ENCODE assay signal across 8 mouse cellular contexts in the genomic region with DNA sequence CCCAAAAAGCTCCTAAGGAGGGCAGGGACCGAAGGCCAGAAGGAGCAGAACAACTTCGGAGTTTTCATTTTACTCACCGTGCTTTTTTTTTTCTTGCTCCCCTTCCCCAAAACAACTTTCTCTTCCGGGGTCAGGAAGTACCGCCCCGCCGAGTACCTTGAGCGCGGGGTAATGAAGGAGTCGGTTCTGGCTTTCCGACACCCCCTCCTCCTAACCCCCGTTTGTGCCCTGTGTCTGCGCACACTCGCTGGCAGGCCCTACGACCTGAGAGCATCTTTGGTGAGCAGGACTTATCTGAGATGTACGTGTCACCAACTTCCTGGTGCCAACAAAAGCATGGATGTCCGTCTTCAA. TPM values are rescaled to one million over a fixed set of nuclear protein-coding genes. Genes with fewer than 3 reads are reported as not detected.
DNase-seq lines count a peak whose midpoint lies in the region; ATAC-seq lines count a peak whose summit lies in the region.

No protein-coding gene starts in this region.

- H3K4me1 ChIP-seq in lung, embryonic 15.5 days = peaks cover 17% of the 10 kb centered on the region
- H3K4me1 ChIP-seq in forebrain, embryonic 10.5 days = peaks cover 68% of the 10 kb centered on the region
- H3K4me1 ChIP-seq in limb, embryonic 10.5 days = peaks cover 20% of the 10 kb centered on the region
- peaks cover 30% of the 10 kb centered on the region for H3K4me1 ChIP-seq in neural tube, embryonic 15.5 days

- ATAC-seq in lung, embryonic 15.5 days (ENCODE audit: borderline replicate concordance, extremely low read depth, low FRiP score, low TSS enrichment) = no peak
- peak; percentile 33; the same call in 1 of the 2 replicates for ATAC-seq in neural tube, embryonic 15.5 days (ENCODE audit: low FRiP score)

- H3K27ac ChIP-seq in lung, embryonic 15.5 days = peak overlapping the region; percentile 54; the same call in 1 of the 2 replicates
- H3K27ac ChIP-seq in forebrain, embryonic 10.5 days = peak overlapping the region; percentile 94
- H3K27ac ChIP-seq in limb, embryonic 10.5 days = peak overlapping the region; percentile 90
- peak overlapping the region; percentile 74 for H3K27ac ChIP-seq in neural tube, embryonic 15.5 days (replicated peaks)

- no peaks in the 10 kb centered on the region for H3K36me3 ChIP-seq in lung, embryonic 15.5 days
- peaks cover 6% of the 10 kb centered on the region; the same call in 1 of the 2 replicates for H3K36me3 ChIP-seq in forebrain, embryonic 10.5 days (replicated peaks)
- no peaks in the 10 kb centered on the region for H3K36me3 ChIP-seq in limb, embryonic 10.5 days
- no peaks in the 10 kb centered on the region for H3K36me3 ChIP-seq in neural tube, embryonic 15.5 days

- H3K4me3 ChIP-seq in lung, embryonic 15.5 days = peak overlapping the region; percentile 64
- peak overlapping the region; percentile 86 for H3K4me3 ChIP-seq in forebrain, embryonic 10.5 days
- H3K4me3 ChIP-seq in limb, embryonic 10.5 days = peak overlapping the region; percentile 88
- peak overlapping the region; percentile 76 for H3K4me3 ChIP-seq in neural tube, embryonic 15.5 days (replicated peaks)

- no peaks in the 10 kb centered on the region for H3K9me3 ChIP-seq in lung, embryonic 15.5 days
- no peaks in the 10 kb centered on the region for H3K9me3 ChIP-seq in forebrain, embryonic 10.5 days
- H3K9me3 ChIP-seq in limb, embryonic 10.5 days (replicated peaks) = no peaks in the 10 kb centered on the region
- no peaks in the 10 kb centered on the region for H3K9me3 ChIP-seq in neural tube, embryonic 15.5 days (replicated peaks)

- peak overlapping the region; percentile 85 for H3K4me2 ChIP-seq in lung, embryonic 15.5 days
- H3K4me2 ChIP-seq in neural tube, embryonic 15.5 days = peak overlapping the region; percentile 100

- no peak for DNase-seq in lung, postnatal 25 days (ENCODE audit: low spot score)
- DNase-seq in forebrain, embryonic 10.5 days (ENCODE audit: extremely low spot score, low spot score) = no peak
- no peak for DNase-seq in limb, embryonic 10.5 days (ENCODE audit: low spot score)
- no peak for DNase-seq in retina, embryonic 14.5 days (ENCODE audit: low spot score)
- no peak for DNase-seq in thymus, postnatal 0 days (ENCODE audit: low spot score)
- no peak for DNase-seq in gastrocnemius, postnatal 25 days

- H3K9ac ChIP-seq in lung, embryonic 15.5 days = peak overlapping the region; percentile 54
- H3K9ac ChIP-seq in neural tube, embryonic 15.5 days (replicated peaks) = peak overlapping the region; percentile 72

- WGBS in lung, embryonic 15.5 days = 1% methylated on average over 17 of the region's 17 CpGs
- under 1% methylated on average over 17 of the region's 17 CpGs for WGBS in forebrain, embryonic 10.5 days
- whole genome bisulfite sequencing in limb, embryonic 10.5 days = 0% methylated on average over 17 of the region's 17 CpGs
- 1% methylated on average over 17 of the region's 17 CpGs for WGBS in neural tube, embryonic 15.5 days

- H3K27me3 ChIP-seq in lung, embryonic 15.5 days = peaks cover 6% of the 10 kb centered on the region; the same call in 1 of the 2 replicates
- 0 out of 2 replicates have a peak, but pooled peaks cover 3% of the 10 kb centered on the region for H3K27me3 ChIP-seq in forebrain, embryonic 10.5 days (ENCODE audit: poor library complexity, severe bottlenecking)
- no peaks in the 10 kb centered on the region for H3K27me3 ChIP-seq in limb, embryonic 10.5 days (ENCODE audit: low read depth, poor library complexity, severe bottlenecking)
- H3K27me3 ChIP-seq in neural tube, embryonic 15.5 days (replicated peaks) = no peaks in the 10 kb centered on the region; the same call in 1 of the 2 replicates

RNA-seq across cellular contexts. Expression of a gene that starts 0.4 kb away (rescaled TPM):
- 9.3 and 11.4 TPM in 2 replicates for polyA plus RNA-seq in lung, embryonic 15.5 days (2015; fragmentation: Nextera tagmentation; extraction: Ambion mirVana)
- polyA plus RNA-seq in forebrain, embryonic 10.5 days (2016; fragmentation: Nextera tagmentation; extraction: Ambion mirVana) = 14.4 and 15.9 TPM in 2 replicates
- polyA plus RNA-seq in limb, embryonic 10.5 days (2016; fragmentation: Nextera tagmentation; extraction: Ambion mirVana) = 4.9 and 5.4 TPM in 2 replicates
- 4.8 and 8.6 TPM in 2 replicates for polyA plus RNA-seq in neural tube, embryonic 15.5 days (2015; fragmentation: Nextera tagmentation; extraction: Ambion mirVana)
- polyA plus RNA-seq in thymus, postnatal 0 days (2015; fragmentation: Nextera tagmentation; extraction: Ambion mirVana) = 23.3 and 25.7 TPM in 2 replicates
- under 1 TPM; 0.54 to 0.88 TPM for total RNA-seq in gastrocnemius, postnatal 25 days (2021)
